Mouse (Mus musculus): ENCODE data around the gene Mta1. TPM values are rescaled to one million over a fixed set of nuclear protein-coding genes. Genes with fewer than 3 reads are reported as not detected.

The Mta1 gene
- polyA plus RNA-seq, 1 experiment from 2014 or later, result 22.0 TPM

- Histone ChIP-seq H3K9ac (replicated peaks; ENCODE audit: low read length) (peak overlapping the region; percentile 51), H3K36me3 (ENCODE audit: control insufficient read depth, insufficient read depth, low read length) (peaks cover 55% of the 10 kb centered on the region), H3K4me2 (ENCODE audit: low read length) (peak overlapping the region; percentile 68), H3K4me3 (replicated peaks; ENCODE audit: low read depth, low read length) (peak overlapping the region; percentile 61), H3K4me1 (ENCODE audit: control insufficient read depth, insufficient read depth, low read length) (peaks cover 37% of the 10 kb centered on the region), H3K27ac (replicated peaks; ENCODE audit: low read depth, low read length) (peak overlapping the region; percentile 84), H3K27me3 (ENCODE audit: control insufficient read depth, insufficient read depth, low read length) (no peaks in the 10 kb centered on the region), H3K9me3 (ENCODE audit: control insufficient read depth, low read length) (no peaks in the 10 kb centered on the region)
- ATAC-seq (ENCODE audit: low FRiP score, low TSS enrichment) (peak; percentile 5), DNase-seq (no peak)
- WGBS, result 1% methylated on average over 49 of the region's 49 CpGs
Measured at GRCm38 (mm10) chr12:113140616-113141411, 42.7 kb downstream of the Mta1 start.

GRCm38 (mm10) chr12:113141531-113141973, 43.5 kb downstream of the Mta1 start:
- Histone ChIP-seq H3K27ac (replicated peaks; ENCODE audit: low read depth, low read length) (peak overlapping the region; percentile 54; the same call in 1 of the 2 replicates), H3K9me3 (ENCODE audit: control insufficient read depth, low read length) (no peaks in the 10 kb centered on the region), H3K4me3 (replicated peaks; ENCODE audit: low read depth, low read length) (peak overlapping the region; percentile 61), H3K9ac (replicated peaks; ENCODE audit: low read length) (peak overlapping the region; percentile 51), H3K36me3 (ENCODE audit: control insufficient read depth, insufficient read depth, low read length) (peaks cover 49% of the 10 kb centered on the region), H3K27me3 (ENCODE audit: control insufficient read depth, insufficient read depth, low read length) (no peaks in the 10 kb centered on the region), H3K4me1 (ENCODE audit: control insufficient read depth, insufficient read depth, low read length) (peaks cover 42% of the 10 kb centered on the region), H3K4me2 (ENCODE audit: low read length) (peak overlapping the region; percentile 68)
- 12% methylated on average over 8 of the region's 8 CpGs for WGBS
- ATAC-seq (ENCODE audit: low FRiP score, low TSS enrichment) (no peak), DNase-seq (no peak)

- H3K4me1 ChIP-seq (ENCODE audit: control insufficient read depth, insufficient read depth, low read length), result peaks cover 46% of the 10 kb centered on the region
- H3K9me3 ChIP-seq (ENCODE audit: control insufficient read depth, low read length), result no peaks in the 10 kb centered on the region
- H3K4me2 ChIP-seq (ENCODE audit: low read length), result peak overlapping the region; percentile 68
- no peaks in the 10 kb centered on the region for H3K27me3 ChIP-seq (ENCODE audit: control insufficient read depth, insufficient read depth, low read length)
- peak overlapping the region; percentile 61 for H3K4me3 ChIP-seq (replicated peaks; ENCODE audit: low read depth, low read length)
- ATAC-seq (ENCODE audit: low FRiP score, low TSS enrichment), result no peak
- H3K27ac ChIP-seq (replicated peaks; ENCODE audit: low read depth, low read length), result peak overlapping the region; percentile 54
- H3K9ac ChIP-seq (replicated peaks; ENCODE audit: low read length), result peak overlapping the region; percentile 51; the same call in 1 of the 2 replicates
- WGBS, result 15% methylated on average over 15 of the region's 15 CpGs
- DNase-seq, result peak; percentile 64
- H3K36me3 ChIP-seq (ENCODE audit: control insufficient read depth, insufficient read depth, low read length), result peaks cover 42% of the 10 kb centered on the region
Measured at GRCm38 (mm10) chr12:113142021-113142975, 44.2 kb downstream of the Mta1 start.

- H3K4me2 ChIP-seq (ENCODE audit: low read length), result peak overlapping the region; percentile 68
- H3K9ac ChIP-seq (replicated peaks; ENCODE audit: low read length), result peak overlapping the region; percentile 51; the same call in 1 of the 2 replicates
- no peak for DNase-seq
- ATAC-seq (ENCODE audit: low FRiP score, low TSS enrichment), result no peak
- peak overlapping the region; percentile 61 for H3K4me3 ChIP-seq (replicated peaks; ENCODE audit: low read depth, low read length)
- WGBS, result 61% methylated on average over 7 of the region's 7 CpGs
- H3K27me3 ChIP-seq (ENCODE audit: control insufficient read depth, insufficient read depth, low read length), result no peaks in the 10 kb centered on the region
- H3K4me1 ChIP-seq (ENCODE audit: control insufficient read depth, insufficient read depth, low read length), result peaks cover 46% of the 10 kb centered on the region
- H3K9me3 ChIP-seq (ENCODE audit: control insufficient read depth, low read length), result no peaks in the 10 kb centered on the region
- H3K36me3 ChIP-seq (ENCODE audit: control insufficient read depth, insufficient read depth, low read length), result peaks cover 35% of the 10 kb centered on the region
- H3K27ac ChIP-seq (replicated peaks; ENCODE audit: low read depth, low read length), result no peak overlapping the region
Measured at GRCm38 (mm10) chr12:113143164-113143563, 45.1 kb downstream of the Mta1 start.

DNA sequence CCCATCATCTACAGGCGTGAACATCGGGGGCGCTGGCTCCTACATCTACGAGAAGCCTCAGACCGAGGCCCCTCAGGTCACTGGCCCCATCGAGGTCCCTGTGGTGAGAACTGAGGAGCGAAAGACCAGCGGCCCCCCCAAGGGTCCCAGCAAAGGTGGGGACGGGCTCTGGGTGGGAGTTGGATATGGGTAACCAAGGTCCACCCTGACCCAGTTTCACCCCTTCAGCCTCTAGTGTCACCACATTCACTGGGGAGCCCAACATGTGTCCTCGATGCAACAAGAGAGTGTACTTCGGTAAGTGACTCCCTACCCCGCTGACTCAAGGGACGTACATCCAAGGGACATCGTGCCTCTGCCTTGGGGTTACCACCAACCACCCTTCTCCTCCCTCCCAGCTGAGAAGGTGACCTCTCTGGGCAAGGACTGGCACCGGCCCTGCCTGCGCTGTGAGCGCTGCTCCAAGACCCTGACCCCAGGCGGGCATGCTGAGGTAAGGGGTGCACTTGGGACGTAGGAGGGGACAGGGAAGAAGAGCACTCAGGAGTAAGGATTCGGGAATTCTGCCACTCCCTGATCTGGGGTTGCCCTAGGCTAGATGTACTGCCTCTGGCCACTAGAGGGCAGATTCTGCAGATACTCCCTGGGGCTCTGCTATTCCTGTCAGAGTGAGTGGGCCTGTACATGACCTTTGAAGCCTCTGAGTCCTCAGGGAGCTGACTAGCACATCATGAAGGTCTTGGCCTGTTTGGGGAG, 46.1 kb downstream of the Mta1 start:
- Histone ChIP-seq H3K4me3 (replicated peaks; ENCODE audit: low read depth, low read length) (no peak overlapping the region), H3K36me3 (ENCODE audit: control insufficient read depth, insufficient read depth, low read length) (peaks cover 27% of the 10 kb centered on the region), H3K4me2 (ENCODE audit: low read length) (no peak overlapping the region), H3K9me3 (ENCODE audit: control insufficient read depth, low read length) (no peaks in the 10 kb centered on the region), H3K9ac (replicated peaks; ENCODE audit: low read length) (no peak overlapping the region), H3K27ac (replicated peaks; ENCODE audit: low read depth, low read length) (no peak overlapping the region), H3K4me1 (ENCODE audit: control insufficient read depth, insufficient read depth, low read length) (peaks cover 37% of the 10 kb centered on the region), H3K27me3 (ENCODE audit: control insufficient read depth, insufficient read depth, low read length) (no peaks in the 10 kb centered on the region)
- ATAC-seq (ENCODE audit: low FRiP score, low TSS enrichment) (no peak), DNase-seq (peak; percentile 48)
- WGBS, result 83% methylated on average over 20 of the region's 20 CpGs

DNA sequence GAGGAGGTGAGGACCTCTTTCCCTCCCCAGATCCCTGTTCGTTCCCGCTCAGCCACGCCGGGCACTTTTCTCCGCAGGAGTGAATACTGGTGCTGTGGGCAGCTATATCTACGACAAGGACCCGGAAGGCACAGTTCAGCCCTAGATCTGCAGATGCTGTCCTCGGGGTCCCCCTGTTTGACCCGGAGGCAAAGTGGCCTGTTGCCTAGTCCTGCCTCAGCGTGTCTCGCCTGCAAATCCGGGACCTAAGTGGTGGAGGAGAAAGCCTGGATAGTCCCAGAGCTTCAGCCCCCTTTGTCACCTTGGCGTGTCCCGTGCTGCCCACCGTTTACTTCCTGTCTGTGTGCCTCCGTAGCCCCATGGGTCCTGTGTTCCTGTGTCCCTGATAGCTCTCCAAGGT, 46.8 kb downstream of the Mta1 start:
- peaks cover 27% of the 10 kb centered on the region for H3K36me3 ChIP-seq (ENCODE audit: control insufficient read depth, insufficient read depth, low read length)
- H3K27me3 ChIP-seq (ENCODE audit: control insufficient read depth, insufficient read depth, low read length), result no peaks in the 10 kb centered on the region
- DNase-seq (no peak), ATAC-seq (ENCODE audit: low FRiP score, low TSS enrichment) (no peak)
- no peak overlapping the region for H3K4me3 ChIP-seq (replicated peaks; ENCODE audit: low read depth, low read length)
- H3K27ac ChIP-seq (replicated peaks; ENCODE audit: low read depth, low read length), result no peak overlapping the region
- 94% methylated on average over 16 of the region's 16 CpGs for WGBS
- no peaks in the 10 kb centered on the region for H3K9me3 ChIP-seq (ENCODE audit: control insufficient read depth, low read length)
- no peak overlapping the region for H3K9ac ChIP-seq (replicated peaks; ENCODE audit: low read length)
- no peak overlapping the region for H3K4me2 ChIP-seq (ENCODE audit: low read length)
- H3K4me1 ChIP-seq (ENCODE audit: control insufficient read depth, insufficient read depth, low read length), result peaks cover 31% of the 10 kb centered on the region

DNA sequence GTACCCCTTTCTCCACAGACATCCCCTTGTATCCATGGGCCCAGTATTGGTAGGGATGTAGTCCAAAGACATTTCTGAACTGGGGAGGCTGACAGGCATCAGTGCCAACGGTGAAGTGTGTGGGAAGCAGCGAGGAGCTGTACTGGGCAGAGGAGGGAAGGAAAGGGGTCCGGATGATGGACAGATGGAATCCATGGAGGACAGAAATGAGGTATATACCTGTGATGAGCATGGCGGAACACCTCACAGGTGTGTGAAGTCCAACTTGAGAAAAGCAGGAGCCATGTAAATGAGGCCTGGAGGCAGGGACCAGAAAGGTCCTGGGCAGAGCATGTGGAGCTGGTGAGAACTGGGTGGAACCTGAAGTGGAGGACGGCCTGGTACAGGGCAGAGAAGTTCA, 47.5 kb downstream of the Mta1 start:
- 88% methylated on average over 5 of the region's 5 CpGs for WGBS
- H3K36me3 ChIP-seq (ENCODE audit: control insufficient read depth, insufficient read depth, low read length), result peaks cover 27% of the 10 kb centered on the region
- no peak overlapping the region for H3K4me2 ChIP-seq (ENCODE audit: low read length)
- no peak for ATAC-seq (ENCODE audit: low FRiP score, low TSS enrichment)
- H3K27ac ChIP-seq (replicated peaks; ENCODE audit: low read depth, low read length), result no peak overlapping the region
- no peak overlapping the region for H3K4me3 ChIP-seq (replicated peaks; ENCODE audit: low read depth, low read length)
- DNase-seq, result no peak
- H3K4me1 ChIP-seq (ENCODE audit: control insufficient read depth, insufficient read depth, low read length), result peaks cover 31% of the 10 kb centered on the region
- H3K9ac ChIP-seq (replicated peaks; ENCODE audit: low read length), result no peak overlapping the region
- H3K27me3 ChIP-seq (ENCODE audit: control insufficient read depth, insufficient read depth, low read length), result 0 out of 2 replicates have a peak, but pooled peaks cover under 1% of the 10 kb centered on the region
- H3K9me3 ChIP-seq (ENCODE audit: control insufficient read depth, low read length), result no peaks in the 10 kb centered on the region
